Mouse (Mus musculus) embryonic facial prominence, embryonic 12.5 days (tissue): ENCODE data around the gene Sf3a2. TPM values are rescaled to one million over a fixed set of nuclear protein-coding genes. Genes with fewer than 3 reads are reported as not detected.

ENCODE experiments used
- ATAC-seq: fragments of 200-750 bp; cut with Nextera tagmentation; 2 replicates; pipeline ENCODE4 v1.8.0; 2017; ENCODE audit not compliant: insufficient number of reproducible peaks, insufficient read depth, low FRiP score, low TSS enrichment
- H3K27ac ChIP-seq: fragments of 300-500 bp; sonication (generic); 2 replicates; pipeline ENCODE4 v1.5.1; 2016; ENCODE audit warnings: mild to moderate bottlenecking
- H3K27me3 ChIP-seq: fragments of 300-500 bp; sonication (generic); 2 replicates; pipeline ENCODE4 v1.6.1; 2016; ENCODE audit warnings: mild to moderate bottlenecking, moderate library complexity
- H3K36me3 ChIP-seq: fragments of 300-500 bp; sonication (generic); 2 replicates; pipeline ENCODE4 v1.6.1; 2016; ENCODE audit warnings: mild to moderate bottlenecking
- H3K4me1 ChIP-seq: fragments of 300-500 bp; sonication (generic); 2 replicates; pipeline ENCODE4 v1.6.1; 2016
- H3K4me2 ChIP-seq: fragments of 300-500 bp; sonication (generic); replicated peaks from 2 replicates; pipeline ENCODE4 v1.6.1; 2016; ENCODE audit warnings: mild to moderate bottlenecking, moderate library complexity
- H3K4me3 ChIP-seq: fragments of 300-500 bp; sonication (generic); 2 replicates; pipeline ENCODE4 v1.5.1; 2016; ENCODE audit warnings: mild to moderate bottlenecking
- H3K9ac ChIP-seq: fragments of 300-500 bp; sonication (generic); 2 replicates; pipeline ENCODE4 v1.6.1; 2016; ENCODE audit warnings: mild to moderate bottlenecking, moderate library complexity
- H3K9me3 ChIP-seq: fragments of 300-500 bp; sonication (generic); 2 replicates; pipeline ENCODE4 v1.6.1; 2016; ENCODE audit warnings: mild to moderate bottlenecking, moderate library complexity
- WGBS: fragments of 180-500 bp; shearing (Covaris S2); methylation state at CpG from one replicate; pipeline ENCODE4 v1.1.7; 2016; 5-methylcytosine and 5-hydroxymethylcytosine counted together
- polyA plus RNA-seq: library from polyadenylated mRNA; unstranded; fragments of >200 nt; fragmentation: Nextera tagmentation; extraction: Ambion mirVana; gene quantifications from 2 replicates; pipeline ENCODE4 v1.2.1, GENCODE M21; 2016

Sf3a2 gene
- polyA plus RNA-seq, 1 experiment from 2014 or later, result 71.7 TPM

DNA sequence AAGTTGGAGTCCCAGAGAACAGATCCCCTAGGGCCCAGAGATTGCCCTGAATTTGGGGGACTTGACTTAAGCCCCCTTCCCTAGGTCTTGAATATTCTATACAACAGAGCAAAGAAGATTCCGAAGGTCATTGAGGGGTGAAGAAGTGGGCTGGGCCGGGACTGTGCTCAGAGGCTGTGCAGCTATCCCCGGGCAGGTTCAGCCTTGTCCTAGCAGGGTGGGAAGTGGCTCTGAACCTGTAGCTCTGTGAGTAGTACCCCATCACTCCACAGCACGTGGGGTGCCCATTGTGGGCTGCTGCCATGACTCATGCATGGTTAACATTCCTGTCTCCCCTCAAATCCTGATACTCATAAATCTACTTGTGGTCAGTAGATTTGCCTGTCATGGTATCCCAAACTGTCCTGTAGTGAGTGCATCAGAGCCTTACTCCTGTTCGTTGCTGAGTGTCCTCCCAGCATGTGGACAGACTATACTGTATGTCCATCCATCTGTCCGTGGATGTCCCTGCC lies 21.6 kb upstream of the Sf3a2 start:
- H3K4me2 ChIP-seq, result no peak overlapping the region
- H3K9ac ChIP-seq, result no peak overlapping the region
- H3K4me1 ChIP-seq, result peaks cover 6% of the 10 kb centered on the region; the same call in 1 of the 2 replicates
- no peak overlapping the region for H3K4me3 ChIP-seq
- 0 out of 2 replicates have a peak, but pooled peaks have one; percentile 10 for ATAC-seq
- 88% methylated on average over 6 of the region's 6 CpGs for WGBS
- no peak overlapping the region for H3K27ac ChIP-seq
- peaks cover 98% of the 10 kb centered on the region for H3K36me3 ChIP-seq
- no peaks in the 10 kb centered on the region for H3K27me3 ChIP-seq
- H3K9me3 ChIP-seq, result no peaks in the 10 kb centered on the region

DNA sequence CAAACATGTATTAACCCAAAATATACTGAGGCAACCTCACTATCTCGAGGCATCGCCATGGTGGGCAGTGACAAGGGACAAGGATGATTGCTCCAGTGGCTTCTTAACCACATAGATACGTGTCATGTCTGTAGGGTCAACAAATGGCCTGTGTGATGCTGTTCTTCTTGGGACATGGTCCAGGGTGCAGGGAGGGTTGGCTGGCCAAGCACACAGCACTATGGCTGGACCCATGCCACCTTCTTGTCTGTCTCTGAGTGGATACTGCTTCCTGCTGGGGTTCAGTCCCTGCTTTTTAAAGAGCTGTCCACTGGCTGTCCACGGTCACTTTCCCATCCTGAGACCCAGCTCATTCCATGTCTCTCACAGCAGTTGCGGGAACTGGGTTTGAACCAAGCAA lies 20.9 kb upstream of the Sf3a2 start:
- Histone ChIP-seq H3K9me3 (no peaks in the 10 kb centered on the region), H3K4me2 (no peak overlapping the region), H3K9ac (no peak overlapping the region), H3K4me1 (peaks cover 6% of the 10 kb centered on the region; the same call in 1 of the 2 replicates), H3K27ac (no peak overlapping the region), H3K36me3 (peaks cover 96% of the 10 kb centered on the region), H3K27me3 (no peaks in the 10 kb centered on the region), H3K4me3 (no peak overlapping the region)
- no peak for ATAC-seq
- WGBS, result 94% methylated on average over 5 of the region's 5 CpGs

DNA sequence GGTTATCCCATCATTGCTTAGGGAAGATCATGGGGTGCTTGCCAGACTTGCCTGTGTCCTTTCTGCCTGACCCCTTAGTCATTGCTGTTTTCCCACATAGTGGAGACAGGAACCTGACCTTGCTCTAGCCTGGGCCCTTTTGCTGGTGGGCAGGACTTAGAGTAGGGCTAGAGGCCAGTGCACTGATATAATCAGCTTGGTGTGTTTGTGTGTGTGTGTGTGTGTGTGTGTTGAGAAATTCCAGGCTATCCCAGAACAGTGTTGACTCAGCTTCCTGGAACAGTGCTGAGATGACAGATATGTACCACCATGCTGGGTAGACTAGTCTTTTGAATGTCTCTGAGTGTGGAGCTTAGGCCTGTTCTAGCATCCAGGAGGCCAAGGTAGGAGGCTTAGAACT lies 18.4 kb upstream of the Sf3a2 start:
- Histone ChIP-seq H3K36me3 (peaks cover 96% of the 10 kb centered on the region), H3K4me2 (no peak overlapping the region), H3K4me1 (no peaks in the 10 kb centered on the region), H3K9ac (no peak overlapping the region), H3K27me3 (no peaks in the 10 kb centered on the region), H3K4me3 (no peak overlapping the region), H3K27ac (no peak overlapping the region), H3K9me3 (no peaks in the 10 kb centered on the region)
- ATAC-seq, result no peak

DNA sequence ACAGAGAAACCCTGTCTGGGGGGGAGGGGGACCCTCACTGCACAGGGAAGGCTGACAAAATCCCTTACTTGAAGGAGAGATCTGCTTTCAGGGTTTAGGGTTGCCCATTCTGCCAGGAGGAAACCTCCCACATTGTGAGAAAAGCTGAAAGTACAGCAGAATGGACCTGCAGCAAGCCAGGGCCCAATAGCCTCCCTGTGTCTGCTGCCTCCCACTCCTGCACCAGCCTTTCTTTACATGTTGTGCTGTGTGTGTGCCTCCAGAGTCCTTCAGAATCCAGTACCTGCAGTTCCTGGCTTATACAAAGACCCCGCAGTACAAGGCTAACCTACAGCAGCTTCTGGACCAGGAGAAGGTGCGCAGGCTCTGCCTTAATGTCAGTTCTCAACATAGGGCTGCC lies 13.7 kb upstream of the Sf3a2 start:
- Histone ChIP-seq H3K36me3 (peaks cover 96% of the 10 kb centered on the region), H3K4me3 (no peak overlapping the region), H3K4me2 (no peak overlapping the region), H3K9me3 (no peaks in the 10 kb centered on the region), H3K27me3 (no peaks in the 10 kb centered on the region), H3K4me1 (no peaks in the 10 kb centered on the region), H3K9ac (no peak overlapping the region), H3K27ac (no peak overlapping the region)
- ATAC-seq, result no peak
- WGBS, result 92% methylated on average over 2 of the region's 2 CpGs

DNA sequence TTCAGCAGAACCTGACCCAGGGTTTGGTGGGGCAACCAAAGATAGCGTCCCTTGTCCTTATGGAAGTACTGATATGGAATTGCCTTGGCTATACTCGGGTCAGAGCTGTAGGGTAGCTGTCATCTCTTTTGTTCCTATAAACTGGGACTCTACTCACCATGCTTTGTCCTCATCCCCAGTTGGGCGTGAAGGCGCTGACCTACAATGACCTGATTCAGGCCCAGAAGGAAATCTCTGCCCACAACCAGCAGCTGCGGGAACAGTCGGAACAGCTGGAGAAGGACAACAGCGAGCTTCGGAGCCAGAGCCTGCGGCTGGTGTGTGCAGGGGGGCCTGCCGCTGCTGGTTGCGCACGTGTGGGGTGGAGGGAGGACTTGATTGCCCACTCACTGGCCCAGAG lies 13.1 kb upstream of the Sf3a2 start:
- no peaks in the 10 kb centered on the region for H3K27me3 ChIP-seq
- no peak overlapping the region for H3K27ac ChIP-seq
- WGBS, result 89% methylated on average over 12 of the region's 12 CpGs
- H3K4me2 ChIP-seq, result no peak overlapping the region
- H3K9me3 ChIP-seq, result no peaks in the 10 kb centered on the region
- no peak overlapping the region for H3K4me3 ChIP-seq
- H3K36me3 ChIP-seq, result peaks cover 94% of the 10 kb centered on the region
- no peak overlapping the region for H3K9ac ChIP-seq
- no peak for ATAC-seq
- H3K4me1 ChIP-seq, result no peaks in the 10 kb centered on the region

DNA sequence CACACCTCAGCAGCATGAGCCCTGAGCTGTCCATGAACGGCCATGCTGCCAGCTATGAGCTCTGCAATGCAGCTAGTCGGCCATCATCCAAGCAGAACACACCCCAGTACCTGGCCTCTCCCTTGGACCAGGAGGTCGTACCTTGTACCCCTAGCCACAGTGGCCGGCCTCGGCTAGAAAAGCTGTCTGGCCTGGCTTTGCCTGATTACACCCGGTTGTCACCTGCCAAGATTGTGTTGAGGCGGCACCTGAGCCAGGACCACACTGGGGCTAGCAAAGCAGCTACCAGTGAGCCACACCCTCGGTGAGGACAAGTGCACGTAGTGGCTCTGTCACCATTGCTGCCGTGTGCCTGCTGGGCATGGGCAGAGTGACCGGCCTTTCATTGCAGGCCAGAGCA lies 12.0 kb upstream of the Sf3a2 start:
- Histone ChIP-seq H3K4me3 (no peak overlapping the region), H3K4me2 (no peak overlapping the region), H3K27me3 (no peaks in the 10 kb centered on the region), H3K27ac (no peak overlapping the region), H3K9me3 (no peaks in the 10 kb centered on the region), H3K4me1 (no peaks in the 10 kb centered on the region), H3K9ac (no peak overlapping the region), H3K36me3 (peaks cover 96% of the 10 kb centered on the region)
- ATAC-seq, result no peak
- 97% methylated on average over 11 of the region's 11 CpGs for WGBS

DNA sequence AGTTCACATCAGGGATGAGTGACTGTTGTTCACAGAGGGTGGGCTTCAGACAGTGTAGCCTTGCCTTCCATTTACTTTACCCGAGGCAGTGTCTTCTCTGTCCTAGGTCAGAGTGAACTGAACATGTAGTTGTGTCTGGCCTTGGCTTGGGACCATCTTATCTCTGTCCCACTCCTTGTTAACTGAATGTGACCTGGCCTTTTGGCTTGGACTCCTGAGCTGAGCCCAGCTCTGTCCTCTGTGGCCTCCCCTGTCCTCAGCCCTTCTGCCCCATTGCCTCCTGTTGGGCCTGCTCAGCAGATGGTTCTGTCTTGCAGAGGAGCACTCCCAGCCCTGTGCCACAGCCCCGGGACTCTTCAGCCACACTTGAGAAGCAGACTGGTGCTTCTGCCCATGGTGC lies 10.5 kb upstream of the Sf3a2 start:
- Histone ChIP-seq H3K9ac (no peak overlapping the region), H3K9me3 (no peaks in the 10 kb centered on the region), H3K27ac (no peak overlapping the region), H3K4me2 (no peak overlapping the region), H3K4me1 (no peaks in the 10 kb centered on the region), H3K4me3 (no peak overlapping the region), H3K36me3 (peaks cover 98% of the 10 kb centered on the region), H3K27me3 (no peaks in the 10 kb centered on the region)
- WGBS, result 78% methylated on average over 2 of the region's 2 CpGs
- no peak for ATAC-seq

DNA sequence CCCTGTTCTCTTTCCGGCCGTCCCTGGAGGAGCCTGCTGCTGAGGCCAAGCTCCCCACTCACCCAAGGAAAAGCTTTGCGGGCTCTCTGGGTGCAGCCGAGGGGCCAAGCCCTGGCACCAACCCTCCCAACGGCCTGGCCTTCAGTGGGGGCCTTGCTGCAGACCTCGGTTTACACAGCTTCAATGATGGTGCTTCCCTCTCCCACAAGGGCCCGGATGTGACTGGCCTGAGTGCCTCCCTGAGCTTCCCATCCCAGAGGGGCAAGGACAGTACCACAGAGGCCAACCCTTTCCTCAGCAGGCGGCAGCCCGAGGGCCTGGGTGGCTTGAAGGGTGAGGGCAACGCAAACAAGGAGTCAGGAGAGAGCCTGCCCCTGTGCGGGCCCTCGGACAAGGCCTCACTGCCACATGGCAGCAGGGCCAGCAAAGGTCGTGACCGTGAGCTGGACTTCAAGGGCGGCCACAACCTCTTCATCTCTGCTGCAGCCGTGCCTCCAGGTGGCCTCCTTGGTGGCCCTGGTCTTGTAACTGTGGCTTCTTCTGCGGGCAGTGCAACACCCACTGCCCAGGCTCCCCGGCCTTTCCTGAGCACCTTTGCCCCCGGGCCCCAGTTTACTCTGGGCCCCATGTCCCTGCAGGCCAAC lies 7.1 kb upstream of the Sf3a2 start:
- no peaks in the 10 kb centered on the region for H3K9me3 ChIP-seq
- no peak overlapping the region for H3K4me3 ChIP-seq
- no peak overlapping the region for H3K27ac ChIP-seq
- no peak overlapping the region for H3K9ac ChIP-seq
- H3K27me3 ChIP-seq, result no peaks in the 10 kb centered on the region
- H3K36me3 ChIP-seq, result peaks cover 96% of the 10 kb centered on the region
- no peaks in the 10 kb centered on the region for H3K4me1 ChIP-seq
- no peak overlapping the region for H3K4me2 ChIP-seq
- 83% methylated on average over 19 of the region's 19 CpGs for WGBS
- ATAC-seq, result no peak

DNA sequence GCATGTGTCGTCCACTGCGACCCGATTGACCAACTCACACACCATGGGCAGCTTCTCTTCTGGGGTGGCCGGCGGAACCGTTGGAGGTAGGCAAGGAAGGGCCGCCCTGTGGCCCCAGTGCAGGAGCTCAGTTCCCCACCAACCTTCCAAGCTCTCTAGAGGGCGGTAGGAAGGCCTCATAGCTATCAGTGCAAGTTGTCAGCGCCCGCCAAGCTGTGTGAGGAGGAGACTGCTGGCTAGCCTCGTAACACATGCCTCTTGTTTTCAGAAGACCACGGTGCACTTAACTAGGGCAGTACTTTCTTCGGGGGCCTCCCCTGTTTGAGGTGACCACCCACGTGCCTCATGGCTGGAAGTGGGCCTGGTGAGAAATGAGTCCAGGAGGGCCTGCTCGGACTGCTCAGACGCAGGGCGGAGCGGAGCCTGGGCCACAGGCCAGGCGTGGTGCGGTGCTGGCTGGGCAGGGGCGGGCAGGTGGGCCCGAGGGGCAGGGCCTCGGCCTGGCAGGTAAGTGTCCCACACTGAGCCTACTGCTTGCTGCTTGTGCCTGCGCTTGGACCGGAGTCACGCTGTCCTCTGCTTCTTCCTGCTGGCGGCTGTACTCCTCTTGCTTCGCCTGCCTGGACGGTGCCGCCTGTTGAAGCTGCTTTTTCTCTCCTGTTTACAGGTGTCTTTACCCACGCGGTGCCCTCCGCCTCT lies 6.4 kb upstream of the Sf3a2 start:
- Histone ChIP-seq H3K27ac (no peak overlapping the region), H3K9me3 (no peaks in the 10 kb centered on the region), H3K36me3 (peaks cover 96% of the 10 kb centered on the region), H3K4me2 (no peak overlapping the region), H3K4me1 (peaks cover 4% of the 10 kb centered on the region), H3K9ac (no peak overlapping the region), H3K4me3 (no peak overlapping the region), H3K27me3 (no peaks in the 10 kb centered on the region)
- no peak for ATAC-seq
- 81% methylated on average over 33 of the region's 33 CpGs for WGBS

DNA sequence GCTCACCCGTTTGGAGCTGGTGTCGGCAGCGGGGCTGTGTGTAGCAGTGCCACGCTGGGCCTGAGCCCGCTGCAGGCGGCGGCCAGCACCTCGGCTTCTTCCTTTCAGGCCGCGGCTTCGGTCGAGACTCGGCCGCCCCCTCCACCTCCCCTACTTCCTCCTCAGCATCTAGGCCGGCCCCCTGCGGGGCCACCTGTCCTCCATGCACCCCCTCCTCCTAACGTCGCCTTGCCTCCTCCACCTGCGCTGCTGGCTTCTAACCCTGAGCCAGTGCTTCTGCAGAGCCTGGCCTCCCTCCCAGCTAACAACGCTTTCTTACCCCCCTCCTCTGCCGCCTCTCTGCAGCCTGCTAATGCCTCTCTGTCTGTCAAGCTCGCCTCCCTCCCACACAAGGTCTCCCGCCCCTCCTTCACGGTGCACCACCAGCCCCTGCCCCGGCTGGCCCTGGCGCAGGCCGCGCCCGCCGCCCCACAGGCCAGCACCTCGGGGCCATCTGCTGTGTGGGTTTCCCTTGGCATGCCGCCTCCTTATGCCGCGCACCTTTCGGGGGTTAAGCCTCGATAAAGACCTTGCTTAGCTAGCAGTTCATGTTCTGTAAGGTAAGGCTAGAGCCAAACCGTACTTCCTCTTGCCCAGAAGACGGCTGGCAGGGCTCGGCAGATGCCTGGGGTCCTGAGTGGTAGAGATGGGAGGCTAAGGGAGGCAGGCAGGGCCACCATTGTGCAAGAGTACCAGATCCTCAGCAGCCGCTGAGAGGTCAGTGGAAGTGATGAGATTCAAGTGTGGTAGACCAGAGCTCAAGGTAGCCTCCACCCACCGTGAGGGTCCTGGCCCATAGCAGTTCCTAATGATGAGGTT lies 5.6 kb upstream of the Sf3a2 start:
- H3K9me3 ChIP-seq, result no peaks in the 10 kb centered on the region
- H3K27ac ChIP-seq, result no peak overlapping the region
- H3K4me1 ChIP-seq, result peaks cover 9% of the 10 kb centered on the region
- peaks cover 88% of the 10 kb centered on the region for H3K36me3 ChIP-seq
- ATAC-seq, result no peak
- H3K27me3 ChIP-seq, result no peaks in the 10 kb centered on the region
- H3K4me2 ChIP-seq, result no peak overlapping the region
- H3K4me3 ChIP-seq, result no peak overlapping the region
- no peak overlapping the region for H3K9ac ChIP-seq
- 74% methylated on average over 41 of the region's 41 CpGs for WGBS

DNA sequence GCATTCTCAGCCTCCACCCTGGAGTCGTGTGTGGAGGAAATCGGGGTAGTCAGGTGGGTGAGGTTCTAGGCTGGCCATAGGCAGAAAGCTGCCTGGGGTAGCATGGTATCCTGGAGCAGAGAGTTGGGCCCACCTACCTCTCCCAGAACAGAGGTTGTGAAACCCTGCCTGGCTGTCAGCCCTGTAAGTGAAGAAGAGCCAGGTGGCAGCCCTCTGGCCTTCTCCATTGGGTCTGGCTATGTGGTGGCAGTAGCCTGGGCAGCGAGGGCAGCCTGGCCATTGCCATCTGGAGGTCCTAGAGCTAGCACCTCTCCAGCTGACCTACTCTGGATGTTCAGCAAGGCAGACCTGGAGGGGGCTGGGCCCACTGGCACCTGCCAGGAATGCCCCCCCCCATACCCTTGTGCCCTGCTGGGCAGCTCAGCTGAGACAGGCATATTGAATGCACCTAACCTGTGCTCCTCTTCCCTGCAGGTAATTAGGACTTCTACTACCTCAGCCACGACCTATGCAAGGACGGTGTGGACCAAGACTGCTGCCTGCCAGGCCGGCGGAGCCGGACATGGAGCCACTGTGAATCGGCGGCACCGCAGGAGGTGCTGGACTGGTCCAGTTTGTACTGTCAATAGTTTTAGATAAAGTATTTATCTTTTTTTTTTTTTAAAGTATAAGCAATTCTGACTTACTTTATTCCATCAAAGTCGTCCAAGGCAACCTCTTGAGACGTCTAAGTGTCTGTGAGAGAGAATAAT lies 4.8 kb upstream of the Sf3a2 start:
- H3K9ac ChIP-seq, result no peak overlapping the region
- H3K4me3 ChIP-seq, result no peak overlapping the region
- H3K4me2 ChIP-seq, result no peak overlapping the region
- peaks cover 9% of the 10 kb centered on the region for H3K4me1 ChIP-seq
- 86% methylated on average over 13 of the region's 13 CpGs for WGBS
- peaks cover 80% of the 10 kb centered on the region for H3K36me3 ChIP-seq
- H3K9me3 ChIP-seq, result no peaks in the 10 kb centered on the region
- no peak for ATAC-seq
- H3K27ac ChIP-seq, result no peak overlapping the region
- no peaks in the 10 kb centered on the region for H3K27me3 ChIP-seq
